Mouse (Mus musculus) kidney, postnatal 0 days (tissue): ENCODE data around the gene Ocln. TPM values are rescaled to one million over a fixed set of nuclear protein-coding genes. Genes with fewer than 3 reads are reported as not detected.

Experiments
- ATAC-seq: fragments of 200-750 bp; cut with Nextera tagmentation; replicated peaks from 2 replicates; pipeline ENCODE4 v1.8.0; 2017; ENCODE audit warnings: low read depth, moderate number of reproducible peaks, moderate TSS enrichment, moderate library complexity; ENCODE audit not compliant: low FRiP score
- DNase-seq: peaks from one replicate; pipeline ENCODE4 v3.0.0-alpha.2; 2016; ENCODE audit warnings: low spot score
- H3K27ac ChIP-seq: fragments of 300-500 bp; sonication (generic); 2 replicates; pipeline ENCODE4 v1.5.1; 2014; ENCODE audit warnings: mild to moderate bottlenecking
- H3K27me3 ChIP-seq: fragments of 300-500 bp; sonication (generic); 2 replicates; pipeline ENCODE4 v1.6.1; 2014; ENCODE audit warnings: low read length, mixed read lengths; ENCODE audit not compliant: insufficient read depth
- H3K36me3 ChIP-seq: fragments of 300-500 bp; sonication (generic); 2 replicates; pipeline ENCODE4 v1.6.1; 2014; ENCODE audit warnings: low read length, mixed read lengths; ENCODE audit not compliant: insufficient read depth
- H3K4me1 ChIP-seq: fragments of 300-500 bp; sonication (generic); replicated peaks from 2 replicates; pipeline ENCODE4 v1.6.1; 2014; ENCODE audit warnings: antibody characterized with exemption, low read length, mixed read lengths; ENCODE audit not compliant: insufficient read depth
- H3K4me2 ChIP-seq: fragments of 300-500 bp; sonication (generic); 2 replicates; pipeline ENCODE4 v1.6.1; 2014; ENCODE audit warnings: mild to moderate bottlenecking, low read length, moderate library complexity, mixed read lengths
- H3K4me3 ChIP-seq: fragments of 300-500 bp; sonication (generic); replicated peaks from 2 replicates; pipeline ENCODE4 v1.5.1; 2014; ENCODE audit warnings: low read depth, low read length
- H3K9ac ChIP-seq: fragments of 300-500 bp; sonication (generic); 2 replicates; pipeline ENCODE4 v1.6.1; 2014; ENCODE audit warnings: low read depth, low read length
- H3K9me3 ChIP-seq: fragments of 300-500 bp; sonication (generic); replicated peaks from 2 replicates; pipeline ENCODE4 v1.6.1; 2016; ENCODE audit warnings: low read length, inconsistent platforms, mixed read lengths
- CTCF ChIP-seq: IDR thresholded peaks from 2 replicates; pipeline ENCODE4 v1.5.1; 2016; ENCODE audit warnings: antibody characterized with exemption, low read depth, mild to moderate bottlenecking, moderate library complexity
- WGBS: fragments of 180-500 bp; shearing (Covaris S2); extraction: QIAGEN DNeasy Blood & Tissue Kit; methylation state at CpG from one replicate; pipeline ENCODE4 v1.1.7; 2014; 5-methylcytosine and 5-hydroxymethylcytosine counted together
- polyA plus RNA-seq: library from polyadenylated mRNA; unstranded; fragments of >200 nt; fragmentation: Nextera tagmentation; extraction: Ambion mirVana; gene quantifications from 2 replicates; pipeline ENCODE4 v1.2.1, GENCODE M21; 2015

The Ocln gene
- 35.3 and 37.8 TPM in 2 replicates for polyA plus RNA-seq

GRCm38 (mm10) chr13:100552369-100553041 is at the start of gene Ocln:
Ocln (minus strand) TSS chr13:100552718.
- Histone ChIP-seq H3K27ac (peak within 1 kb of the TSS; percentile 83), H3K4me2 (peak within 1 kb of the TSS; percentile 93), H3K9me3 (no peaks in the 10 kb centered on the region), H3K4me3 (peak within 1 kb of the TSS; percentile 65), H3K27me3 (peaks cover 20% of the 10 kb centered on the region), H3K4me1 (no peaks in the 10 kb centered on the region), H3K36me3 (no peaks in the 10 kb centered on the region), H3K9ac (peak within 1 kb of the TSS; percentile 72)
- WGBS = under 1% methylated on average over 36 of the region's 45 CpGs
- ATAC-seq (peak; percentile 81), DNase-seq (peak; percentile 53)
- no peak for TF ChIP-seq CTCF

- Histone ChIP-seq H3K27me3 (no peaks in the 10 kb centered on the region), H3K9ac (no peak overlapping the region), H3K9me3 (no peaks in the 10 kb centered on the region), H3K27ac (no peak overlapping the region), H3K4me3 (no peak overlapping the region), H3K36me3 (peaks cover 6% of the 10 kb centered on the region; the same call in 1 of the 2 replicates), H3K4me1 (no peaks in the 10 kb centered on the region), H3K4me2 (0 out of 2 replicates have a peak overlapping the region, but pooled peaks have one; percentile 2)
- 70% methylated on average over 8 of the region's 8 CpGs for WGBS
- no peak for DNase-seq
- no peak for ATAC-seq
- no peak for TF ChIP-seq CTCF
These were observed 48.5 kb upstream of the Ocln start for GRCm38 (mm10) chr13:100601034-100601433.

- Histone ChIP-seq H3K4me3 (no peak overlapping the region), H3K36me3 (peaks cover 6% of the 10 kb centered on the region; the same call in 1 of the 2 replicates), H3K4me2 (0 out of 2 replicates have a peak overlapping the region, but pooled peaks have one; percentile 2), H3K9me3 (no peaks in the 10 kb centered on the region), H3K27me3 (no peaks in the 10 kb centered on the region), H3K27ac (no peak overlapping the region), H3K9ac (no peak overlapping the region), H3K4me1 (no peaks in the 10 kb centered on the region)
- 76% methylated on average over 12 of the region's 12 CpGs for WGBS
- no peak for TF ChIP-seq CTCF
- no peak for DNase-seq
- no peak for ATAC-seq
These were observed 47.8 kb upstream of the Ocln start for GRCm38 (mm10) chr13:100600317-100600716.

GRCm38 (mm10) chr13:100597284-100597683 is 44.8 kb upstream of the Ocln start:
- Histone ChIP-seq H3K27ac (no peak overlapping the region), H3K4me2 (no peak overlapping the region), H3K27me3 (no peaks in the 10 kb centered on the region), H3K4me1 (no peaks in the 10 kb centered on the region), H3K4me3 (no peak overlapping the region), H3K9ac (no peak overlapping the region), H3K36me3 (peaks cover 6% of the 10 kb centered on the region; the same call in 1 of the 2 replicates), H3K9me3 (no peaks in the 10 kb centered on the region)
- ATAC-seq (no peak), DNase-seq (no peak)
- TF ChIP-seq CTCF = no peak
- 74% methylated on average over 9 of the region's 9 CpGs for whole genome bisulfite sequencing

- no peak overlapping the region for H3K4me3 ChIP-seq
- no peak for DNase-seq
These were observed 43.0 kb upstream of the Ocln start for GRCm38 (mm10) chr13:100595552-100595885.

GRCm38 (mm10) chr13:100594838-100595551 is 42.5 kb upstream of the Ocln start:
- TF ChIP-seq CTCF = no peak
- Histone ChIP-seq H3K4me2 (no peak overlapping the region), H3K36me3 (0 out of 2 replicates have a peak, but pooled peaks cover 3% of the 10 kb centered on the region), H3K9ac (no peak overlapping the region), H3K4me1 (no peaks in the 10 kb centered on the region), H3K27me3 (no peaks in the 10 kb centered on the region), H3K27ac (0 out of 2 replicates have a peak overlapping the region, but pooled peaks have one; percentile 60), H3K4me3 (no peak overlapping the region), H3K9me3 (no peaks in the 10 kb centered on the region)
- peak; percentile 46; the same call in 1 of the 2 replicates for ATAC-seq
- no peak for DNase-seq
- WGBS = 67% methylated on average over 5 of the region's 5 CpGs

More at GRCm38 (mm10) chr13:100595552-100595885, 43.0 kb upstream of the Ocln start:
- Histone ChIP-seq H3K27me3 (no peaks in the 10 kb centered on the region), H3K4me2 (no peak overlapping the region), H3K9ac (no peak overlapping the region), H3K36me3 (peaks cover 6% of the 10 kb centered on the region; the same call in 1 of the 2 replicates), H3K27ac (peak overlapping the region; percentile 60; the same call in 1 of the 2 replicates), H3K4me1 (no peaks in the 10 kb centered on the region), H3K9me3 (no peaks in the 10 kb centered on the region)
- ATAC-seq = peak; percentile 29; the same call in 1 of the 2 replicates
- TF ChIP-seq CTCF = no peak
- WGBS = 71% methylated on average over 3 of the region's 3 CpGs
